Comparison of ENCODE assay signal across 9 mouse cellular contexts in genomic region chr7:131539979-131540378, GRCm38 (mm10). TPM values are rescaled to one million over a fixed set of nuclear protein-coding genes. Genes with fewer than 3 reads are reported as not detected.
A peak's percentile ranks its signal among the peaks of the same experiment; 100 is the strongest.
DNase-seq lines count a peak whose midpoint lies in the region; ATAC-seq and TF ChIP-seq lines count a peak whose summit lies in the region.
"Had no signal": no experiment of that assay in that cellular context is flagged by ENCODE, and none has a peak within 500 bp of the region (broad histone marks: within the 10 kb centered on the region; RNA-seq: fewer than 3 reads in every experiment).

No protein-coding gene starts in this region.

- peak; percentile 67 to 78 for DNase-seq in adrenal gland, postnatal 4 days (ENCODE audit: low spot score in 2 of 2)
- peak; percentile 41 for DNase-seq in heart, postnatal 25 days (ENCODE audit: low spot score)
- DNase-seq in layer of hippocampus, adult 18-20 months (ENCODE audit: low spot score in 2 of 2), result peak; percentile 66 to 83
- DNase-seq in retina, postnatal 7 days (ENCODE audit: low read depth, low spot score), result peak; percentile 61
- DNase-seq in urinary bladder, adult 18-20 months (ENCODE audit: low spot score in 2 of 2), result peak; percentile 72 to 78

- no peaks in the 10 kb centered on the region for H3K36me3 ChIP-seq in ES-Bruce4 (ENCODE audit: control insufficient read depth, insufficient read depth, low read length, poor library complexity, severe bottlenecking)
- no peaks in the 10 kb centered on the region for H3K36me3 ChIP-seq in lung, embryonic 16.5 days (ENCODE audit: control insufficient read depth, insufficient read depth, low read length)
- H3K36me3 ChIP-seq: heart, embryonic 15.5 days had no signal

- under 1% methylated on average over 7 of the region's 7 CpGs for WGBS in lung, embryonic 16.5 days

- no peaks in the 10 kb centered on the region for H3K9me3 ChIP-seq in ES-Bruce4 (replicated peaks; ENCODE audit: control insufficient read depth, insufficient read depth, low read length, poor library complexity, severe bottlenecking)
- H3K9me3 ChIP-seq in lung, embryonic 16.5 days (ENCODE audit: control insufficient read depth, low read length), result no peaks in the 10 kb centered on the region
- H3K9me3 ChIP-seq: heart, embryonic 15.5 days had no signal

- H3K4me1 ChIP-seq in ES-Bruce4 (ENCODE audit: control insufficient read depth, insufficient read depth, low read length), result no peaks in the 10 kb centered on the region
- H3K4me1 ChIP-seq in lung, embryonic 16.5 days (replicated peaks; ENCODE audit: control insufficient read depth, insufficient read depth, low read length), result peaks cover 25% of the 10 kb centered on the region

- ATAC-seq in erythroid progenitor cell, adult 5-6 weeks (replicated peaks; ENCODE audit: low FRiP score, poor library complexity, severe bottlenecking), result peak; percentile 60; the same call in 1 of the 2 replicates
- ATAC-seq in lung, embryonic 16.5 days (ENCODE audit: low read depth), result peak; percentile 70

- peak; percentile 89 for TF ChIP-seq CTCF in ES-Bruce4 (IDR thresholded peaks at IDR 0.05; ENCODE audit: low read depth, low read length)

- no peak for TF ChIP-seq POLR2A in ES-Bruce4 (IDR thresholded peaks at IDR 0.05; ENCODE audit: insufficient read depth, low read length)

- no peak for TF ChIP-seq EP300 in ES-Bruce4 (IDR thresholded peaks at IDR 0.05; ENCODE audit: insufficient read depth, low read depth, low read length)

- intact Hi-C loops in heart, postnatal 25 days (cut with DNase I), result loop anchor here (1.0 to 10.0 kb wide), 2 partner anchors 342 to 675 kb away; no protein-coding TSS in a partner anchor

- H3K9ac ChIP-seq in ES-Bruce4 (ENCODE audit: low read depth, poor library complexity, severe bottlenecking), result no peak overlapping the region
- no peak overlapping the region for H3K9ac ChIP-seq in lung, embryonic 16.5 days (ENCODE audit: low read length)
- H3K9ac ChIP-seq: heart, embryonic 15.5 days had no signal

- no peak overlapping the region for H3K27ac ChIP-seq in ES-Bruce4 (ENCODE audit: insufficient read depth, low read length)
- H3K27ac ChIP-seq in lung, embryonic 16.5 days (ENCODE audit: low read length), result no peak overlapping the region
- H3K27ac ChIP-seq: heart, embryonic 15.5 days had no signal

- peaks cover 33% of the 10 kb centered on the region for H3K27me3 ChIP-seq in ES-Bruce4 (ENCODE audit: control insufficient read depth, insufficient read depth, low read length, poor library complexity, severe bottlenecking)
- peaks cover 57% of the 10 kb centered on the region for H3K27me3 ChIP-seq in lung, embryonic 16.5 days (ENCODE audit: control insufficient read depth, insufficient read depth, low read depth, low read length)

- H3K4me3 ChIP-seq in ES-Bruce4 (ENCODE audit: low read depth, low read length), result no peak overlapping the region
- no peak overlapping the region for H3K4me3 ChIP-seq in lung, embryonic 16.5 days (ENCODE audit: low read length)
- H3K4me3 ChIP-seq: heart, embryonic 15.5 days had no signal

- H3K4me2 ChIP-seq in lung, embryonic 16.5 days (ENCODE audit: low read depth, low read length), result no peak overlapping the region
- H3K4me2 ChIP-seq: heart, embryonic 15.5 days had no signal

RNA-seq across cellular contexts. Expression of gene Hmx3, which starts 2.7 kb away (rescaled TPM):
- not detected in 2 replicates for polyA plus RNA-seq in ES-Bruce4 (2011; ENCODE audit: insufficient read depth, insufficient read length, low read depth, missing spikeins)
- not detected for total RNA-seq in adrenal gland, postnatal 4 days (2021)
- not detected in 2 replicates for total RNA-seq in erythroid progenitor cell, adult 5-6 weeks (2015; ENCODE audit: low replicate concordance)
- total RNA-seq in erythroid progenitor cell, adult 5-6 weeks (2017; ENCODE audit: low replicate concordance), result not detected in 2 replicates
- not detected for total RNA-seq in heart, postnatal 25 days (2021)
- not detected for total RNA-seq in layer of hippocampus, adult 18-20 months (2021)
- polyA plus RNA-seq in lung, embryonic 16.5 days (2015; fragmentation: Nextera tagmentation; extraction: Ambion mirVana), result not detected in 2 replicates
- polyA plus RNA-seq: heart, embryonic 15.5 days had no signal

RNA-seq across cellular contexts. Expression of gene Hmx2, which starts 8.6 kb away (rescaled TPM):
- 0.39 TPM in 1 of 2 replicates, not detected in the other for polyA plus RNA-seq in ES-Bruce4 (2011; ENCODE audit: insufficient read depth, insufficient read length, low read depth, missing spikeins)
- under 1 TPM in 1 of 2 experiments, not detected in 1; 0.25 TPM for total RNA-seq in adrenal gland, postnatal 4 days (2021)
- total RNA-seq in erythroid progenitor cell, adult 5-6 weeks (2015; ENCODE audit: low replicate concordance), result not detected in 2 replicates
- total RNA-seq in erythroid progenitor cell, adult 5-6 weeks (2017; ENCODE audit: low replicate concordance), result not detected in 2 replicates
- not detected for total RNA-seq in heart, postnatal 25 days (2021)
- not detected for total RNA-seq in layer of hippocampus, adult 18-20 months (2021)
- polyA plus RNA-seq in lung, embryonic 16.5 days (2015; fragmentation: Nextera tagmentation; extraction: Ambion mirVana), result not detected in 2 replicates
- polyA plus RNA-seq: heart, embryonic 15.5 days had no signal

RNA-seq across cellular contexts. Expression of gene Bub3, which starts 20.0 kb away (rescaled TPM):
- 141 and 145 TPM in 2 replicates for polyA plus RNA-seq in ES-Bruce4 (2011; ENCODE audit: insufficient read depth, insufficient read length, low read depth, missing spikeins)
- total RNA-seq in adrenal gland, postnatal 4 days (2021), result 10 to 100 TPM; 85.6 to 86.3 TPM
- total RNA-seq in erythroid progenitor cell, adult 5-6 weeks (2015; ENCODE audit: low replicate concordance), result 177 and 201 TPM in 2 replicates
- 147 and 174 TPM in 2 replicates for total RNA-seq in erythroid progenitor cell, adult 5-6 weeks (2017; ENCODE audit: low replicate concordance)
- total RNA-seq in heart, postnatal 25 days (2021), result 10 to 100 TPM; 32.5 to 32.8 TPM
- 10 to 100 TPM; 60.9 to 63.2 TPM for total RNA-seq in layer of hippocampus, adult 18-20 months (2021)
- 243 and 245 TPM in 2 replicates for polyA plus RNA-seq in lung, embryonic 16.5 days (2015; fragmentation: Nextera tagmentation; extraction: Ambion mirVana)
